Mouse (Mus musculus): ENCODE measurements around the gene Itsn1.

DNA sequence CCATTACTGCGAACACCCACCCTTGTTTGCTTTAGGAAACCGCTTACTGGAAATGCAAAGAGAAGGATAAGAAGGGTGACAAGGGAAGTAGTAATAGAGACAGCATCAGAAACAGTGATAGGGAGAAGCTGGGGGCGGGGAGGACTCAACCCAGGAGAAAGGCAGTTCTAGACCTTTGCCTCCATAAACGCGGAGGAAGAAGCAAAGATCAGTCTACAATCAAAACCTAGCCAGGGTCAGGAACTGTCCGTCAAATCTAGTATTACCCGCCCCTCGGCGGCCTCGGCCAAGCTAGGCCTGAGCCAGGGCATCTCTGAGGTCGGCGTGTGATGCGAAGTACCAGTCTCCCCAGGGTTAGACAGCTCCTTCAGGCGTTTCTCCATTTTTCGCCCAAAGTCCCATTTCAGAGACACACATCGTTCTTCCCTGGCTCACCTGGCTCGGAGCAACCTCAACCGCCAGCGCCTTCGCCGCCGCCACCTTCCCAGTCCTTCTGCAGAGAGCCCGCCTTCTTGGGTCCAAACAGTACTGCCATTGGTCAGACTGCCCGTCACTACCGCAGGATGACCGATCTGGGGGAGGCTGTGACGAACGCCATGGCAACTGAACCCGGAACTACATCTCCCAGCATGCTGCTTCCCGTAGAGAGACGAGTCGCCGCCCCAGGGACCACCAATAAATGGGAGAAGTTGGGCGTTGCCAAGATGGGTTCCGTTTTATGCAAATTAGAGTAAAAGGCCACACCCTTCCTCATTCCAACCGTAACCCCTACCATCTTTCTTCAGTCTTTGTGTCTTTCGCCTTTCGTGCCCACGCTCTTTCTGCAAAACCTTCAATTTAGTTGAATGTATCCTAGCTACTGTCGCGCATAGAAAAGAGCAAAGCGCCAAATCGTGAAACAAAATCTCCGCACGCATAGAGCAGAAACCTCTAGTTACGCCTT is 687 bp upstream of the Itsn1 start, which contains the start of gene Cryzl1:
- TF ChIP-seq CTCF (IDR thresholded peaks at IDR 0.05; ENCODE audit: low read depth) (no peak), EP300 (IDR thresholded peaks at IDR 0.05; ENCODE audit: low read depth) (no peak)

All from liver, embryonic 14.5 days (tissue).